Mouse (Mus musculus): ENCODE data around the gene Tmem198.
A peak's percentile ranks its signal among the peaks of the same experiment; 100 is the strongest.

Gene Tmem198

GRCm38 (mm10) chr1:75516703-75517380 lies 37.5 kb downstream of the Tmem198 start:
- no peak for DNase-seq (ENCODE audit: low spot score in 2 of 2)

GRCm38 (mm10) chr1:75517984-75518383 lies 38.7 kb downstream of the Tmem198 start:
- DNase-seq (ENCODE audit: low spot score in 2 of 2) = no peak

DNA sequence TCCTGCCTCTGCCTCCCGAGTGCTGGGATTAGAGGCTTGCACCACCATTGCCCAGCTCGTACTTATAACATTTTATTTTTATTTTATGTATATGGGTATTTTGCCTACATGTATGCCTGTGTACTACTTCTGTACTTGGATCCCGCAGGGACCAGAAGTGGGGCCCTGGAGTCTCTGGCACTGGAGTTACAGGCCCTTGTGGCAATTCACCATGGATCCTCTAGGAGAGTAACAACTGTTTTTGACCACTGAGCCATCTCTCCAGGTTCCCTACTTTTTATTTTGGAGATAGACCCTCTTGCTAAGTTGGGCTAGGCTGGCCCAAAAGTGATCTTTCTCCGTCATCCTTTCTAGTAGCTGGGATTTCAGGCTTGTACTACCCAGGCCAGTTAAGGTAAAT lies 39.1 kb downstream of the Tmem198 start:
- no peak for DNase-seq (ENCODE audit: low spot score in 2 of 2)

DNA sequence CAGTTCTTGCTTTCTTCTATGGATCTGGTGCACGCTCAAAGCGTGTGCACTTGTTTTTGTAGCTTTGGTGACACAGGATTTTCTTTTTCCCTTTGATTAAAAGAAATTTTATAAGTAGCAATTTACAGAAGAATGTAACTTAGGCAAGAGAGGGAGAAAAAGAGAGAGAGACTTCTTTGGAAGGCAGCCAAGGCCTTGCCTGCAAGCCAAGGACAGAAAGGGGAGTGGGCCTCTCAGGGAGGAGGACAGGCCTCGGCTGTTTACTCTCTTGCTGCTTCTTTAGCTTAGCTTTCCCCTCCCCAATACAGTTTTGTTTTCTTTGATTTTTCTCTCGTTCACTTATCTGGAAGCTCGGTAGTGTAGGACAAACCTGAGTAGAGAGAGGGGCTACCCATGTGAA lies 40.2 kb downstream of the Tmem198 start:
- no peak for DNase-seq (ENCODE audit: low spot score in 2 of 2)

GRCm38 (mm10) chr1:75521321-75522031 lies 42.1 kb downstream of the Tmem198 start, which contains the start of gene Stk11ip:
TSS of gene Stk11ip (plus strand) at chr1:75521529.
- DNase-seq (ENCODE audit: low spot score in 2 of 2) = peak; percentile 73 to 84

GRCm38 (mm10) chr1:75524679-75525078 lies 45.3 kb downstream of the Tmem198 start:
- DNase-seq (ENCODE audit: low spot score in 2 of 2) = peak in 1 of 2 experiments; percentile 42

GRCm38 (mm10) chr1:75530546-75530945 lies 51.2 kb downstream of the Tmem198 start:
- DNase-seq (ENCODE audit: low spot score in 2 of 2) = no peak

GRCm38 (mm10) chr1:75532280-75533172 lies 53.2 kb downstream of the Tmem198 start:
- DNase-seq (ENCODE audit: low spot score in 2 of 2) = no peak

DNA sequence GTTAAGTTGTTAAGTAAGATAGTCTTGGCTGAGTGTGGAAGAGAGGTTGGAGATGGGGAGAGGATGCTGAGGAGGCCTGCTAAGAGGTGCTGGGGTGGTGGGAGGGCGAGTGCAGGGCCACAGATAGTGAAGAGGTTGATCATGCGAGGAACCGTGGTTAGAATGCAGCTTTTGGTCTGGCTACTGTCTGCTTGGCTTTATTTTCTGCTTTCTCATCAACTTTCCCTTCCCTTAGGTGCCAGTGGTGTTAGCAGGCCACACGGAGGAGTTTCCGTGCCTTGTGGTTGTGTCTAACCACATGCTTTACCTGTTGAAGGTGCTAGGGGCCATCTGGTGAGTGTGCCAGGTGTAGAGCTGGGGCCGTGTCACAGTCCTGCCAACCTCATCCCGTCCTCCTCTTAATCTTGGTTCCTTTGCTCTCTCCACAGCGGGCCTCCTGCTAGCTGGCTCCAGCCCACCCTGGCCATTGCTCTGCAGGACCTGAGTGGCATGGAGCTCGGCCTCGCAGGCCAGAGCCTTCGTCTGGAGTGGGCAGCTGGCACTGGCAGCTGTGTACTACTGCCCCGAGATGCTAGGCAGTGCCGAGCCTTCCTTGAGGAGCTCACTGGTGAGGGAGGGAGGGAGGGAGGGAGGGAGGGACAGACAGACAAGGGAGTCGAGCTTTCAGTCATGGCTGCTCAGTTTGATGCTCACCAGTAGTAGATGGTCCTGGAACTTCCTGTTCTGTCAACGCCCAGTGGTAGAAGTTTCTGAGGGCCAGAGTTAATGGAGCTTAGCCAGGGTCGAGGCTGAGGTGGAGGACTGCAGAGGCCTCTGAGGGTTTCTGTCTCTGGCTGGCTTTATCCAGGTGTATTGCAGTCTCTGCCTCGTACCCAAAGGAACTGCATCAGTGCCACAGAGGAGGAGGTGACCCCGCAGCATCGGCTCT lies 54.3 kb downstream of the Tmem198 start:
- no peak for DNase-seq (ENCODE audit: low spot score in 2 of 2)
